8 mouse cellular contexts compared by ENCODE assay signal in genomic region chr9:13652917-13653316, GRCm38 (mm10).
A peak's percentile ranks its signal among the peaks of the same experiment; 100 is the strongest.
DNase-seq lines count a peak whose midpoint lies in the region; ATAC-seq and TF ChIP-seq lines count a peak whose summit lies in the region.

No protein-coding gene starts in this region.

- no peak overlapping the region for H3K4me3 ChIP-seq in lung, embryonic 14.5 days (ENCODE audit: low read depth, low read length)
- H3K4me3 ChIP-seq in forebrain, embryonic 16.5 days (replicated peaks; ENCODE audit: low read length), result no peak overlapping the region

- ATAC-seq in lung, embryonic 14.5 days (ENCODE audit: insufficient read depth), result peak; percentile 48; the same call in 1 of the 2 replicates
- ATAC-seq in forebrain, embryonic 16.5 days, result peak; percentile 83

- no peak overlapping the region for H3K4me2 ChIP-seq in lung, embryonic 14.5 days
- peak overlapping the region; percentile 8 for H3K4me2 ChIP-seq in forebrain, embryonic 16.5 days (ENCODE audit: low read length)

- no peaks in the 10 kb centered on the region for H3K27me3 ChIP-seq in lung, embryonic 14.5 days (ENCODE audit: insufficient read depth, low read length)
- H3K27me3 ChIP-seq in forebrain, embryonic 16.5 days (replicated peaks; ENCODE audit: control insufficient read depth, insufficient read depth, low read length), result no peaks in the 10 kb centered on the region

- H3K27ac ChIP-seq in lung, embryonic 14.5 days (ENCODE audit: low read depth), result no peak overlapping the region
- no peak overlapping the region for H3K27ac ChIP-seq in forebrain, embryonic 16.5 days (ENCODE audit: low read length)

- peak; percentile 19 to 76 for DNase-seq in frontal cortex, adult 2 months (ENCODE audit: extremely low spot score in 1 of 2, low spot score in 1 of 2)
- no peak for DNase-seq in frontal cortex, postnatal 10 days (ENCODE audit: low spot score in 2 of 2)
- DNase-seq in lung, embryonic 14.5 days, result peak; percentile 81
- no peak for DNase-seq in lung, postnatal 4 days
- DNase-seq in lung, postnatal 36 days, result peak; percentile 58
- DNase-seq in urinary bladder, postnatal 10 days (ENCODE audit: low spot score), result no peak
- DNase-seq in B cell, adult 2 months, result no peak

- no peak overlapping the region for H3K9ac ChIP-seq in lung, embryonic 14.5 days
- H3K9ac ChIP-seq in forebrain, embryonic 16.5 days (replicated peaks; ENCODE audit: low read depth, low read length), result peak overlapping the region; percentile 41; the same call in 1 of the 2 replicates

- no peaks in the 10 kb centered on the region for H3K9me3 ChIP-seq in lung, embryonic 14.5 days (ENCODE audit: low read depth, low read length)
- no peaks in the 10 kb centered on the region for H3K9me3 ChIP-seq in forebrain, embryonic 16.5 days (ENCODE audit: control insufficient read depth, low read length)

- no peaks in the 10 kb centered on the region for H3K4me1 ChIP-seq in lung, embryonic 14.5 days (ENCODE audit: insufficient read depth)
- H3K4me1 ChIP-seq in forebrain, embryonic 16.5 days (replicated peaks; ENCODE audit: control insufficient read depth, insufficient read depth, low read length), result peaks cover 10% of the 10 kb centered on the region

- TF ChIP-seq CTCF in lung, embryonic 14.5 days (IDR thresholded peaks at IDR 0.05; ENCODE audit: low read depth), result peak; percentile 70

- no peaks in the 10 kb centered on the region for H3K36me3 ChIP-seq in lung, embryonic 14.5 days (ENCODE audit: insufficient read depth)
- no peaks in the 10 kb centered on the region for H3K36me3 ChIP-seq in forebrain, embryonic 16.5 days (ENCODE audit: control insufficient read depth, insufficient read depth)

- WGBS in lung, embryonic 14.5 days, result 20% methylated on average over 3 of the region's 3 CpGs
- WGBS in forebrain, embryonic 16.5 days, result 25% methylated on average over 3 of the region's 3 CpGs

Comparison
In these comparisons a context has a peak if more than half of its experiments do, and no peak if none do; other contexts are left out.
1. DNase-seq: peak in frontal cortex, adult 2 months (2 of 2), lung, embryonic 14.5 days (single experiment) and lung, postnatal 36 days (single experiment); none in frontal cortex, postnatal 10 days (0 of 2), lung, postnatal 4 days (0 of 2), urinary bladder, postnatal 10 days (single experiment) and B cell, adult 2 months (0 of 2).